Mouse (Mus musculus): ENCODE measurements around the gene Olfr796.

The Olfr796 gene

GRCm38 (mm10) chr10:129612470-129612869 lies at the start of gene Olfr796:
Gene Olfr796, minus strand, starts transcription at chr10:129612570.
- no peak for DNase-seq

- DNase-seq = no peak
These were observed 45.0 kb upstream of the Olfr796 start, which contains the start of gene Olfr800 for GRCm38 (mm10) chr10:129657394-129657793. Gene Olfr800, plus strand, starts transcription at chr10:129657694.

GRCm38 (mm10) chr10:129651763-129652162 lies 39.4 kb upstream of the Olfr796 start:
- no peak for DNase-seq

- DNase-seq = no peak
These were observed 24.8 kb upstream of the Olfr796 start, which contains the start of gene Olfr799 for GRCm38 (mm10) chr10:129637184-129637583. Gene Olfr799, plus strand, starts transcription at chr10:129637484.

- no peak for DNase-seq
These were observed 15.5 kb upstream of the Olfr796 start, which contains the start of gene Olfr798 for GRCm38 (mm10) chr10:129627834-129628233. Gene Olfr798, minus strand, starts transcription at chr10:129627934.

- no peak for DNase-seq
These were observed 10.9 kb upstream of the Olfr796 start for GRCm38 (mm10) chr10:129623251-129623650.

GRCm38 (mm10) chr10:129621724-129622123 lies 9.4 kb upstream of the Olfr796 start:
- DNase-seq = no peak

GRCm38 (mm10) chr10:129577066-129577465 lies 35.3 kb downstream of the Olfr796 start:
- no peak for DNase-seq

- DNase-seq = no peak
These were observed 45.0 kb downstream of the Olfr796 start, which contains the start of gene Olfr794 for GRCm38 (mm10) chr10:129567355-129567754. Gene Olfr794, plus strand, starts transcription at chr10:129567655.
